Mouse (Mus musculus) bone marrow, adult 2 months (tissue): ENCODE measurements at regions not wholly inside any gene's neighbourhood (a gene's known extent, or its start where the extent isn't known, plus 50 kb on each side); places are given as distances from the start of the nearest gene placed in this dataset.

ENCODE experiments used
- CTCF ChIP-seq: fragments of 200-500 bp; IDR thresholded peaks from 2 replicates; pipeline ENCODE4 v1.5.1; 2011; ENCODE audit warnings: low read length, control low read depth; ENCODE audit not compliant: control insufficient read depth, insufficient read depth
- POLR2A ChIP-seq: fragments of 200-500 bp; IDR thresholded peaks from 2 replicates; pipeline ENCODE4 v1.6.1; 2011; ENCODE audit warnings: low read depth, mild to moderate bottlenecking, control low read depth, low read length, borderline replicate concordance; ENCODE audit not compliant: control insufficient read depth

GRCm38 (mm10) chr10:26560456-26560855 lies 184.7 kb upstream of the L3mbtl3 start:
- TF ChIP-seq CTCF (no peak), POLR2A (no peak)
